22 mouse cellular contexts compared by ENCODE assay signal in the genomic region with DNA sequence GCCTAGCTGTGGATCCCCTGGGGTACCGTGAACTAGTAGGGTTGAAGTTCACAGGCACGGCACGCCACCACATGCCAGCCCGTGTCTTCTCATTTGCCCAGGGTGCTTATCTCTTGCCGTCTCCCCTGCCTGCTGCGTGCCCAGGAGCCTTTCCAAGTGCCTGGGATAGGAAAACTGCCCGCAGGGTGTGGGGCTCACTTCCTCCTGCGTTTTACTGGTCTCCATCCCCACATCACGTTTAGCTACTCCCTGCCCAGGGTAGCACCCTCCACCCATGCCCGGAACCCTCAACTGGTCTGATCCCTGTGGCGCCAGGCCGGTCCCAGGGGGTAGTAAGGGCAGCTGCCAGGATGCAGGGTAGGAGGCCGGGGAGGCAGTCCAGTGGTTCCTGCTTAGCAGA. TPM values are rescaled to one million over a fixed set of nuclear protein-coding genes. Genes with fewer than 3 reads are reported as not detected.
A peak's percentile ranks its signal among the peaks of the same experiment; 100 is the strongest.
DNase-seq lines count a peak whose midpoint lies in the region; ATAC-seq and TF ChIP-seq lines count a peak whose summit lies in the region.
"Had no signal": no experiment of that assay in that cellular context is flagged by ENCODE, and none has a peak within 500 bp of the region (broad histone marks: within the 10 kb centered on the region; RNA-seq: fewer than 3 reads in every experiment).

No protein-coding gene starts in this region.

- H3K9me3 ChIP-seq in intestine, embryonic 16.5 days (ENCODE audit: control insufficient read depth, low read length): no peaks in the 10 kb centered on the region
- no peaks in the 10 kb centered on the region for H3K9me3 ChIP-seq in intestine, postnatal 0 days (ENCODE audit: control insufficient read depth)
- H3K9me3 ChIP-seq in limb, embryonic 10.5 days (replicated peaks): no peaks in the 10 kb centered on the region
- no peaks in the 10 kb centered on the region for H3K9me3 ChIP-seq in liver, embryonic 12.5 days (replicated peaks)
- H3K9me3 ChIP-seq: embryonic facial prominence, embryonic 12.5 days; forebrain, embryonic 12.5 days; G1E; hindbrain, embryonic 10.5 days; intestine, embryonic 15.5 days had no signal

- no peak overlapping the region for H3K27ac ChIP-seq in heart, adult 2 months
- no peak overlapping the region for H3K27ac ChIP-seq in intestine, embryonic 16.5 days (ENCODE audit: low read length)
- no peak overlapping the region for H3K27ac ChIP-seq in intestine, postnatal 0 days (ENCODE audit: low read depth, low read length)
- H3K27ac ChIP-seq in limb, embryonic 10.5 days: peak overlapping the region; percentile 4; the same call in 1 of the 2 replicates
- H3K27ac ChIP-seq in liver, embryonic 12.5 days: no peak overlapping the region
- H3K27ac ChIP-seq: embryonic facial prominence, embryonic 12.5 days; forebrain, embryonic 12.5 days; hindbrain, embryonic 10.5 days; hindbrain, embryonic 14.5 days; intestine, embryonic 15.5 days had no signal

- H3K9ac ChIP-seq in heart, adult 2 months (ENCODE audit: low read depth, low read length): no peak overlapping the region
- 0 out of 2 replicates have a peak overlapping the region, but pooled peaks have one; percentile 30 for H3K9ac ChIP-seq in intestine, embryonic 16.5 days (ENCODE audit: low read depth, low read length)
- no peak overlapping the region for H3K9ac ChIP-seq in intestine, postnatal 0 days (ENCODE audit: low read depth, low read length)
- H3K9ac ChIP-seq in liver, embryonic 12.5 days: no peak overlapping the region
- H3K9ac ChIP-seq: embryonic facial prominence, embryonic 12.5 days; forebrain, embryonic 12.5 days; hindbrain, embryonic 14.5 days; intestine, embryonic 15.5 days had no signal

- no peak overlapping the region for H3K4me2 ChIP-seq in intestine, embryonic 16.5 days (ENCODE audit: low read depth, low read length)
- no peak overlapping the region for H3K4me2 ChIP-seq in intestine, postnatal 0 days (replicated peaks; ENCODE audit: low read depth)
- no peak overlapping the region for H3K4me2 ChIP-seq in liver, embryonic 12.5 days
- H3K4me2 ChIP-seq: embryonic facial prominence, embryonic 12.5 days; forebrain, embryonic 12.5 days; hindbrain, embryonic 14.5 days; intestine, embryonic 15.5 days had no signal

- TF ChIP-seq POLR2A in heart, adult 2 months (IDR thresholded peaks at IDR 0.05; ENCODE audit: insufficient read depth, low read depth, low read length): no peak

- peaks cover 5% of the 10 kb centered on the region for H3K4me1 ChIP-seq in heart, adult 2 months (ENCODE audit: control insufficient read depth, insufficient read depth, low read length)
- no peaks in the 10 kb centered on the region for H3K4me1 ChIP-seq in intestine, embryonic 16.5 days (ENCODE audit: control insufficient read depth, insufficient read depth, low read length)
- no peaks in the 10 kb centered on the region for H3K4me1 ChIP-seq in intestine, postnatal 0 days (replicated peaks; ENCODE audit: control insufficient read depth, insufficient read depth, low read length)
- H3K4me1 ChIP-seq in limb, embryonic 10.5 days: peaks cover 11% of the 10 kb centered on the region
- H3K4me1 ChIP-seq in liver, embryonic 12.5 days: no peaks in the 10 kb centered on the region
- H3K4me1 ChIP-seq: embryonic facial prominence, embryonic 12.5 days; forebrain, embryonic 12.5 days had no signal

- intact Hi-C loops in heart, adult 2 months (cut with DNase I): no loop called here
- intact Hi-C loops in heart, postnatal 36 days (cut with DNase I): no loop called here

- H3K79me2 ChIP-seq in heart, adult 2 months (replicated peaks; ENCODE audit: control insufficient read depth, insufficient read depth, low read length): no peaks in the 10 kb centered on the region

- no peaks in the 10 kb centered on the region for H3K27me3 ChIP-seq in heart, adult 2 months (ENCODE audit: control insufficient read depth, insufficient read depth, low read length)
- H3K27me3 ChIP-seq in intestine, embryonic 16.5 days (replicated peaks; ENCODE audit: control insufficient read depth, insufficient read depth, low read length): no peaks in the 10 kb centered on the region
- H3K27me3 ChIP-seq in intestine, postnatal 0 days (replicated peaks; ENCODE audit: control insufficient read depth, insufficient read depth, low read length): no peaks in the 10 kb centered on the region
- peaks cover 38% of the 10 kb centered on the region for H3K27me3 ChIP-seq in limb, embryonic 10.5 days (ENCODE audit: low read depth, poor library complexity, severe bottlenecking)
- H3K27me3 ChIP-seq in liver, embryonic 12.5 days (replicated peaks): peaks cover 4% of the 10 kb centered on the region; the same call in 1 of the 2 replicates
- H3K27me3 ChIP-seq: embryonic facial prominence, embryonic 12.5 days; intestine, embryonic 15.5 days had no signal

- peak; percentile 26 to 31 for DNase-seq in heart, adult 2 months
- no peak for DNase-seq in heart, postnatal 36 days
- no peak for DNase-seq in limb, embryonic 10.5 days (ENCODE audit: low spot score)
- DNase-seq: adrenal gland, postnatal 10 days; cerebellum, adult 11 months; cerebellum, adult 8-10 months; cerebellum, postnatal 14 days; embryo, embryonic 11 days; gastrocnemius, postnatal 36 days; heart, adult 18-20 months; kidney, adult 8-10 months had no signal

- ATAC-seq in intestine, embryonic 16.5 days: no peak; the same call in 1 of the 2 replicates
- no peak for ATAC-seq in intestine, postnatal 0 days
- ATAC-seq in liver, embryonic 12.5 days: no peak
- ATAC-seq: forebrain, embryonic 16.5 days; intestine, embryonic 15.5 days had no signal

- TF ChIP-seq EP300 in heart, adult 2 months (IDR thresholded peaks at IDR 0.05; ENCODE audit: insufficient read depth, low read depth, low read length): no peak

- H3K36me3 ChIP-seq in heart, adult 2 months (ENCODE audit: control insufficient read depth, insufficient read depth, low read length): no peaks in the 10 kb centered on the region
- no peaks in the 10 kb centered on the region for H3K36me3 ChIP-seq in intestine, embryonic 16.5 days (ENCODE audit: control insufficient read depth, insufficient read depth, low read length)
- no peaks in the 10 kb centered on the region for H3K36me3 ChIP-seq in intestine, postnatal 0 days (ENCODE audit: control insufficient read depth, insufficient read depth)
- no peaks in the 10 kb centered on the region for H3K36me3 ChIP-seq in limb, embryonic 10.5 days
- no peaks in the 10 kb centered on the region for H3K36me3 ChIP-seq in liver, embryonic 12.5 days
- H3K36me3 ChIP-seq: embryonic facial prominence, embryonic 12.5 days; forebrain, embryonic 12.5 days; G1E; hindbrain, embryonic 10.5 days; intestine, embryonic 15.5 days had no signal

- H3K4me3 ChIP-seq in heart, adult 2 months: no peak overlapping the region
- no peak overlapping the region for H3K4me3 ChIP-seq in intestine, embryonic 16.5 days (ENCODE audit: low read length)
- H3K4me3 ChIP-seq in intestine, postnatal 0 days (ENCODE audit: low read depth, low read length): no peak overlapping the region
- H3K4me3 ChIP-seq in limb, embryonic 10.5 days: no peak overlapping the region
- no peak overlapping the region for H3K4me3 ChIP-seq in liver, embryonic 12.5 days
- H3K4me3 ChIP-seq: embryonic facial prominence, embryonic 12.5 days; forebrain, embryonic 12.5 days; hindbrain, embryonic 10.5 days; intestine, embryonic 15.5 days had no signal

- WGBS in heart, adult 2 months: 19% methylated on average over 13 of the region's 13 CpGs
- WGBS in intestine, embryonic 16.5 days: 37% methylated on average over 13 of the region's 13 CpGs
- WGBS in intestine, postnatal 0 days: 42% methylated on average over 13 of the region's 13 CpGs
- WGBS in limb, embryonic 10.5 days: 26% methylated on average over 13 of the region's 13 CpGs
- WGBS in liver, embryonic 12.5 days (ENCODE audit: insufficient replicate concordance): 17% methylated on average over 13 of the region's 13 CpGs

- no peak for TF ChIP-seq CTCF in heart, adult 2 months (IDR thresholded peaks at IDR 0.05)
- no peak for TF ChIP-seq CTCF in intestine, postnatal 0 days (IDR thresholded peaks at IDR 0.05; ENCODE audit: low read depth)

RNA-seq across cellular contexts. Expression of a gene that starts 8.9 kb away (rescaled TPM):
- 10 to 100 TPM; 33.5 to 49.9 TPM for total RNA-seq in heart, adult 2 months (2021)
- 124 and 131 TPM in 2 replicates for polyA plus RNA-seq in heart, adult 2 months (2012; rRNA removed)
- total RNA-seq in heart, postnatal 36 days (2021): 100 to 1,000 TPM in 1 of 2 experiments, 10 to 100 TPM in 1; 67.1 to 103 TPM
- 50.5 and 65.8 TPM in 2 replicates for polyA plus RNA-seq in intestine, embryonic 16.5 days (2015; fragmentation: Nextera tagmentation; extraction: Ambion mirVana)
- polyA plus RNA-seq in intestine, postnatal 0 days (2015; fragmentation: Nextera tagmentation; extraction: Ambion mirVana): 72.4 and 81.9 TPM in 2 replicates
- 1.0 and 4.2 TPM in 2 replicates for polyA plus RNA-seq in limb, embryonic 10.5 days (2016; fragmentation: Nextera tagmentation; extraction: Ambion mirVana)
- 2.6 and 4.7 TPM in 2 replicates for polyA plus RNA-seq in liver, embryonic 12.5 days (2016; fragmentation: Nextera tagmentation; extraction: Ambion mirVana)
- total RNA-seq: common myeloid progenitor, adult 5-6 weeks had no signal
- polyA plus RNA-seq: G1E had no signal

Comparison
In these comparisons a context has a peak if more than half of its experiments do, and no peak if none do; other contexts are left out.
1. DNase-seq: peak in heart, adult 2 months (2 of 2); none in heart, postnatal 36 days (0 of 2) and limb, embryonic 10.5 days (single experiment).